Mouse (Mus musculus): ENCODE measurements around the gene Clip3. TPM values are rescaled to one million over a fixed set of nuclear protein-coding genes. Genes with fewer than 3 reads are reported as not detected.

Clip3 gene
- polyA plus RNA-seq, 2 experiments: 0.86 to 1.0 TPM

DNA sequence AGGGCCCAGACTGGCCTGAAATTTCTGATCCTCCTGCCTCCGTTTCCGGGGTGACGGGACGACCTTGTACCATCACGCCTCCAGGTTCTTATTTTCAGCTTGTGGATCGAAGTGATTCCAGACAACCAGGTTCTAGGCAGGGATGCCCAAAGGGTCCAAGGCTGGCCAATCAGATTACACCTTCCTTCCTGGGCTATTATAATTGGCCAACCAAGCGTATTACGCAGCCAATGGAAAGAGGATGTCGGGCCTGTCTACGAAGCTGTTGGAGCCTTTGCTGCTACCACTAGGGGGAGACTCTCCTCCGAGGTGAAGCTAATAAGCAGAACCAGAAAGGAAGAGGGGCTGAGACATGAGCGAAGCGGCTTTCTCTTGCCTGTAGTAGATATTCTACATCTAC is 40.4 kb downstream of the Clip3 start:
- TF ChIP-seq EP300 (IDR thresholded peaks at IDR 0.05; ENCODE audit: low read depth) (no peak), CTCF (IDR thresholded peaks at IDR 0.05; ENCODE audit: low read depth) (peak; percentile 87)
- Histone ChIP-seq H3K9ac (replicated peaks) (no peak overlapping the region), H3K4me3 (ENCODE audit: insufficient read depth in 1 of 2, low read depth in 2 of 2, low read length in 2 of 2) (no peak overlapping the region), H3K36me3 (replicated peaks; ENCODE audit: control insufficient read depth, insufficient read depth, low read depth) (no peaks in the 10 kb centered on the region), H3K9me3 (ENCODE audit: control insufficient read depth, low read length) (no peaks in the 10 kb centered on the region), H3K4me1 (replicated peaks; ENCODE audit: control insufficient read depth in 2 of 2, insufficient read depth in 2 of 2, low read length in 1 of 2) (peaks cover 0 to 4% of the 10 kb centered on the region in 2 experiments; a peak in 1 of 4 replicates), H3K27ac (no peak overlapping the region), H3K27me3 (ENCODE audit: control insufficient read depth, insufficient read depth, low read length) (no peaks in the 10 kb centered on the region; the same call in 1 of the 2 replicates), H3K4me2 (ENCODE audit: low read depth) (no peak overlapping the region)
- peak; percentile 53 to 58 (median 55) for DNase-seq (ENCODE audit: low read depth in 3 of 3, low spot score in 3 of 3)
- 8% methylated on average over 13 of the region's 13 CpGs for WGBS (ENCODE audit: insufficient replicate concordance)
- ATAC-seq (ENCODE audit: insufficient read depth): peak; percentile 69; the same call in 1 of the 2 replicates

DNA sequence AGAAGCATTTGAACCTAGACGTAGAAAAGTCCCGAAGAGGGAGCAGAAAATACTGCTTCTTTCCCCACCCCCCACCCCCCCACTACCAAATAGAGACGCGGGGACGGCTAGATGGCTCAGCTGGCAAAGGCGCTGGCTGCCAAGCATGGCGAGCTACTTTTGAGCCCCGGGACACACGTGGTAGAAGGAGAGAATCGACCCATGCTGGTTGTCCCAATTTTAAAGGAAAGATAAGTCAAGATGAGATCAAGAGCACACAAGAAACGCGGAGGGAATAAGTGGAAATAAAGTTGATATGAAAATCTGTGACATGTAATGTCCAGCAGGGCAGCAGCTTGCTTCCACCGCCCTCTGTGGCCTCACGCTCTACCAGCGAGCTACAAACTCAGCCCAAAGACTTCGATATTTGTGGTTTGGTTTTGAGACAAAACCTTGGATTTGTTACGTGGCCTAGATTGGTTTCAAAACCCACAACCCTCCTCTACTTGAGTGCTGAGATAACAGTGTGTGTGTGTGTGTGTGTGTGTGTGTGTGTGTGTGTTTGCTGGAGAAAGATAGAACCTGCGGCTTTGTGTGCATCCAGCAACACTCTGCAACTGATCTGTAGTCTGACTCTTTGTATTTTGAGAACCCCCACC is 41.2 kb downstream of the Clip3 start:
- Histone ChIP-seq H3K9ac (replicated peaks) (no peak overlapping the region), H3K27me3 (ENCODE audit: control insufficient read depth, insufficient read depth, low read length) (no peaks in the 10 kb centered on the region; the same call in 1 of the 2 replicates), H3K4me3 (ENCODE audit: insufficient read depth in 1 of 2, low read depth in 2 of 2, low read length in 2 of 2) (no peak overlapping the region), H3K9me3 (ENCODE audit: control insufficient read depth, low read length) (no peaks in the 10 kb centered on the region), H3K36me3 (replicated peaks; ENCODE audit: control insufficient read depth, insufficient read depth, low read depth) (no peaks in the 10 kb centered on the region), H3K4me2 (ENCODE audit: low read depth) (no peak overlapping the region), H3K27ac (no peak overlapping the region), H3K4me1 (replicated peaks; ENCODE audit: control insufficient read depth in 2 of 2, insufficient read depth in 2 of 2, low read length in 1 of 2) (peaks cover 0 to 4% of the 10 kb centered on the region in 2 experiments; a peak in 1 of 4 replicates)
- TF ChIP-seq CTCF (IDR thresholded peaks at IDR 0.05; ENCODE audit: low read depth): no peak
- TF ChIP-seq EP300 (IDR thresholded peaks at IDR 0.05; ENCODE audit: low read depth): no peak
- WGBS (ENCODE audit: insufficient replicate concordance): 42% methylated on average over 18 of the region's 18 CpGs
- no peak for DNase-seq (ENCODE audit: low read depth in 3 of 3, low spot score in 3 of 3)
- no peak for ATAC-seq (ENCODE audit: insufficient read depth)

DNA sequence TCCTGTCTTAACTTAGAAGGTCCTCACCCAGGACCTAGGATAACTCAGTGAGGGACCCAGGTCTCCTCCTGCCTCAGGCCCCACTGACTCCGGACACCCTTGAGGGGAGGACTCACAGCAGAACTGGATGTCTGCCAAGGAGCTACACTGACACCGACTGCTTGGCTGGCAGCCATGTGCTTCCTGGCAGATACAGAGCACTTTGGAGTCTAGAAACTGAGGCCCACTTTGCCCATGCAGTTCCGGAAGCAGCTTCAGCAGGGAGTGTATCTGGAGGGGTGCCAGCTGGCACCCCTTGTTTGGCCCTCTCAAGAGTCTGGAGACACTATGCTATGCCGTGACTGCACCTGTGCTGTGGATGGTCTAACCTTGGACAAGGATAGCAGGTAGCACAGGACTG is 41.9 kb downstream of the Clip3 start:
- Histone ChIP-seq H3K4me3 (ENCODE audit: insufficient read depth in 1 of 2, low read depth in 2 of 2, low read length in 2 of 2) (no peak overlapping the region), H3K27ac (no peak overlapping the region), H3K27me3 (ENCODE audit: control insufficient read depth, insufficient read depth, low read length) (no peaks in the 10 kb centered on the region; the same call in 1 of the 2 replicates), H3K9ac (replicated peaks) (no peak overlapping the region), H3K4me1 (replicated peaks; ENCODE audit: control insufficient read depth in 2 of 2, insufficient read depth in 2 of 2, low read length in 1 of 2) (peaks cover 0 to 4% of the 10 kb centered on the region in 2 experiments; a peak in 1 of 4 replicates), H3K36me3 (replicated peaks; ENCODE audit: control insufficient read depth, insufficient read depth, low read depth) (no peaks in the 10 kb centered on the region), H3K4me2 (ENCODE audit: low read depth) (no peak overlapping the region), H3K9me3 (ENCODE audit: control insufficient read depth, low read length) (no peaks in the 10 kb centered on the region)
- 42% methylated on average over 4 of the region's 4 CpGs for WGBS (ENCODE audit: insufficient replicate concordance)
- TF ChIP-seq EP300 (IDR thresholded peaks at IDR 0.05; ENCODE audit: low read depth) (no peak), CTCF (IDR thresholded peaks at IDR 0.05; ENCODE audit: low read depth) (no peak)
- ATAC-seq (ENCODE audit: insufficient read depth) (no peak), DNase-seq (ENCODE audit: low read depth in 3 of 3, low spot score in 3 of 3) (no peak)

DNA sequence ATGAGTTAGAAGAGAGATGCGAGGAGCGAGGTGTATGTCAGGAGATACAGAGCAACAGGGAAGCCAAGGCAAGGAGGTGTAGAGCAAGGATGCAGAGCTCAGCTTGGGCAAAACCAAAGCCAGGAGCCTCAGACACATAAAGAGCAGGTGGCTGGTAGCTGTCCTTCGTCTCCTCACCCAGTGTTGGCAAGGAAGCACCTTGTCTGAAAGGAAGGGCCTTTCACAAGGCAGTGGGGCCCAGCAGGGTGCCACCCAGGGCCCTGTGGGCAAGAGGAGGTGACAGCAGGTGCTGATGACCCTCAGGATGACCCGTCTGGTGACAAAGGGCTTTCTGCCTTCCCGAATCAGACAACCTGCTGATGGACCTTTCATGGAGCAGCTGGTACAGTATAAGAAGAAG is 43.0 kb downstream of the Clip3 start:
- no peaks in the 10 kb centered on the region for H3K9me3 ChIP-seq (ENCODE audit: control insufficient read depth, low read length)
- no peaks in the 10 kb centered on the region; the same call in 1 of the 2 replicates for H3K27me3 ChIP-seq (ENCODE audit: control insufficient read depth, insufficient read depth, low read length)
- H3K4me3 ChIP-seq (ENCODE audit: insufficient read depth in 1 of 2, low read depth in 2 of 2, low read length in 2 of 2): no peak overlapping the region
- 50% methylated on average over 5 of the region's 5 CpGs for WGBS (ENCODE audit: insufficient replicate concordance)
- H3K9ac ChIP-seq (replicated peaks): no peak overlapping the region
- DNase-seq (ENCODE audit: low read depth in 3 of 3, low spot score in 3 of 3) (no peak), ATAC-seq (ENCODE audit: insufficient read depth) (no peak)
- TF ChIP-seq CTCF (IDR thresholded peaks at IDR 0.05; ENCODE audit: low read depth): no peak
- TF ChIP-seq EP300 (IDR thresholded peaks at IDR 0.05; ENCODE audit: low read depth): no peak
- peaks cover 0 to 4% of the 10 kb centered on the region in 2 experiments; a peak in 1 of 4 replicates for H3K4me1 ChIP-seq (replicated peaks; ENCODE audit: control insufficient read depth in 2 of 2, insufficient read depth in 2 of 2, low read length in 1 of 2)
- no peak overlapping the region for H3K4me2 ChIP-seq (ENCODE audit: low read depth)
- no peak overlapping the region for H3K27ac ChIP-seq
- H3K36me3 ChIP-seq (replicated peaks; ENCODE audit: control insufficient read depth, insufficient read depth, low read depth): no peaks in the 10 kb centered on the region

DNA sequence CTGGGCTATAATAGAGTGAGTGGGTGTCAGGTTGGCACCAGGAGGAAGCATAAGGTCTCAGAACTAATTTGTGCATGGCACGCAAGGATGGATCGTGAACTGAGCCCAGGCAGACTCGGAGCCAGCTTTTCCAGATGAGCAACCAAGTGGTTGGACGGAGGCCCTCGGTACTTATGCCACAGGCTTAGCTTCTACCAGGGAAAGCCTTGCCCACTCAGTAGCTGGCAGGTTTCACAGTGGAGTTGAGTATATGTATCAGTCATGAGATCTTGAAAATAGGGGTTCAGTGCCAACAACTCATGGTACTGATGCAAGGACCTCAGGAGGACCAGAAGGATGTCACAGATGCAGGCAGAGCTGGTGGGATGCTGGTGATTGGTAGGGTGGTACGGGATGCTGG is 44.2 kb downstream of the Clip3 start:
- H3K4me3 ChIP-seq (ENCODE audit: insufficient read depth in 1 of 2, low read depth in 2 of 2, low read length in 2 of 2): no peak overlapping the region
- no peaks in the 10 kb centered on the region; the same call in 1 of the 2 replicates for H3K27me3 ChIP-seq (ENCODE audit: control insufficient read depth, insufficient read depth, low read length)
- no peak overlapping the region for H3K9ac ChIP-seq (replicated peaks)
- H3K4me2 ChIP-seq (ENCODE audit: low read depth): no peak overlapping the region
- ATAC-seq (ENCODE audit: insufficient read depth): no peak
- H3K4me1 ChIP-seq (replicated peaks; ENCODE audit: control insufficient read depth in 2 of 2, insufficient read depth in 2 of 2, low read length in 1 of 2): peaks cover 0 to 4% of the 10 kb centered on the region in 2 experiments; a peak in 1 of 4 replicates
- no peaks in the 10 kb centered on the region for H3K36me3 ChIP-seq (replicated peaks; ENCODE audit: control insufficient read depth, insufficient read depth, low read depth)
- no peak for DNase-seq (ENCODE audit: low read depth in 3 of 3, low spot score in 3 of 3)
- no peaks in the 10 kb centered on the region for H3K9me3 ChIP-seq (ENCODE audit: control insufficient read depth, low read length)
- no peak for TF ChIP-seq CTCF (IDR thresholded peaks at IDR 0.05; ENCODE audit: low read depth)
- TF ChIP-seq EP300 (IDR thresholded peaks at IDR 0.05; ENCODE audit: low read depth): no peak
- 65% methylated on average over 6 of the region's 6 CpGs for WGBS (ENCODE audit: insufficient replicate concordance)
- no peak overlapping the region for H3K27ac ChIP-seq
